In the genomic region with DNA sequence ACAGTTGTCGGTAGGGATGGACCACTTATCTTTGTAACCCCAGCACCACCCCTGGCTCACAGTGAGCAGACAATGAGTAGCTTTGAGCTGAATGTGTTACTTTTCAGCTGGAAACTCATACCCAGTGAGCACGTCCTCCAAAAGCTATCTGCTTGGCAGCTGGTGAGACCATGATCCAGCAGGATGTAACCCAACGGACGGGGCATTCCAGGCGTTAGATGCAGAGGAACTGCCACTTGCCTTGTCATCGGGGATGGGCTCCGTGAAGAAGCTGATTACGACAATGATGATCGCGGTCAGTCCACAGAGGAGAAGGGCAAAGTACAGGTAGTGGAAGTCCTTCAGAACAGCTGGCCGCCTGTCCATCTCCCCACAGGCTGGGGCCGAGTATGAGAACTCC, we compare ENCODE assay signal across 47 mouse cellular contexts. TPM values are rescaled to one million over a fixed set of nuclear protein-coding genes. Genes with fewer than 3 reads are reported as not detected.
"Had no signal": no experiment of that assay in that cellular context is flagged by ENCODE, and none has a peak within 500 bp of the region (broad histone marks: within the 10 kb centered on the region; RNA-seq: fewer than 3 reads in every experiment).

No protein-coding gene starts in this region.

- H3K27ac ChIP-seq: left cerebral cortex, adult 2 months; limb, embryonic 10.5 days; limb, embryonic 12.5 days; limb, embryonic 13.5 days; limb, embryonic 15.5 days; liver, embryonic 12.5 days; liver, embryonic 13.5 days; liver, embryonic 14.5 days; liver, embryonic 15.5 days; lung, embryonic 15.5 days; macrophage; midbrain, embryonic 10.5 days; midbrain, embryonic 12.5 days; midbrain, embryonic 13.5 days; midbrain, embryonic 15.5 days had no signal

- H3K4me3 ChIP-seq: left cerebral cortex, adult 2 months; limb, embryonic 10.5 days; limb, embryonic 12.5 days; limb, embryonic 13.5 days; limb, embryonic 15.5 days; liver, embryonic 12.5 days; liver, embryonic 13.5 days; liver, embryonic 15.5 days; lung, embryonic 15.5 days; megakaryocyte, embryonic 14.5 days; midbrain, embryonic 10.5 days; midbrain, embryonic 12.5 days; midbrain, embryonic 13.5 days; midbrain, embryonic 15.5 days; myocyte had no signal

- DNase-seq: left cerebral cortex, postnatal 4 days; liver; liver, embryonic 13.5 days; liver, postnatal 0 days; lung, adult 18-20 months; lung, adult 2 months; lung, embryonic 14.5 days; lung, postnatal 10 days; lung, postnatal 14 days; lung, postnatal 36 days; lung, postnatal 4 days; midbrain, embryonic 14.5 days had no signal

- H3K9ac ChIP-seq: limb, embryonic 12.5 days; limb, embryonic 13.5 days; limb, embryonic 15.5 days; liver, embryonic 12.5 days; liver, embryonic 13.5 days; liver, embryonic 14.5 days; liver, embryonic 15.5 days; liver, postnatal 0 days; lung, embryonic 14.5 days; lung, embryonic 15.5 days; midbrain, embryonic 12.5 days; midbrain, embryonic 13.5 days; midbrain, embryonic 15.5 days had no signal

- H3K27me3 ChIP-seq: limb, embryonic 12.5 days; limb, embryonic 13.5 days; limb, embryonic 15.5 days; liver, embryonic 12.5 days; liver, embryonic 13.5 days; liver, embryonic 15.5 days; lung, embryonic 15.5 days; midbrain, embryonic 12.5 days; midbrain, embryonic 13.5 days; midbrain, embryonic 15.5 days had no signal

- H3K36me3 ChIP-seq: limb, embryonic 10.5 days; limb, embryonic 12.5 days; limb, embryonic 13.5 days; limb, embryonic 15.5 days; liver, embryonic 12.5 days; liver, embryonic 13.5 days; liver, embryonic 15.5 days; lung, embryonic 15.5 days; midbrain, embryonic 10.5 days; midbrain, embryonic 12.5 days; midbrain, embryonic 13.5 days; midbrain, embryonic 15.5 days had no signal

- ATAC-seq: liver, embryonic 12.5 days; liver, postnatal 0 days; lung, postnatal 0 days; midbrain, embryonic 13.5 days; midbrain, embryonic 15.5 days; midbrain, embryonic 16.5 days had no signal

- H3K4me1 ChIP-seq: limb, embryonic 12.5 days; liver, embryonic 12.5 days; liver, embryonic 13.5 days; liver, embryonic 15.5 days; lung, embryonic 15.5 days; midbrain, embryonic 12.5 days; midbrain, embryonic 13.5 days; midbrain, embryonic 15.5 days had no signal

- H3K9me3 ChIP-seq: limb, embryonic 10.5 days; limb, embryonic 12.5 days; limb, embryonic 13.5 days; limb, embryonic 15.5 days; liver, embryonic 12.5 days; liver, embryonic 13.5 days; liver, embryonic 15.5 days; lung, embryonic 15.5 days; megakaryocyte, embryonic 14.5 days; midbrain, embryonic 10.5 days; midbrain, embryonic 12.5 days; midbrain, embryonic 13.5 days; midbrain, embryonic 15.5 days had no signal

- H3K4me2 ChIP-seq: limb, embryonic 12.5 days; limb, embryonic 13.5 days; limb, embryonic 15.5 days; liver, embryonic 11.5 days; liver, embryonic 12.5 days; liver, embryonic 13.5 days; liver, embryonic 15.5 days; lung, embryonic 14.5 days; lung, embryonic 15.5 days; midbrain, embryonic 11.5 days; midbrain, embryonic 12.5 days; midbrain, embryonic 13.5 days; midbrain, embryonic 15.5 days had no signal

RNA-seq across cellular contexts. Expression of a gene that starts 19.2 kb away (rescaled TPM):
- total RNA-seq: left cerebral cortex, adult 18-20 months; left cerebral cortex, adult 2 months; left cerebral cortex, adult 8-10 months; left cerebral cortex, postnatal 10 days; left cerebral cortex, postnatal 14 days; left cerebral cortex, postnatal 25 days; left cerebral cortex, postnatal 36 days; left cerebral cortex, postnatal 4 days; liver, adult 2 months; megakaryocyte progenitor cell, adult 5-6 weeks; megakaryocyte, adult 5-6 weeks; megakaryocyte-erythroid progenitor cell, adult 5-6 weeks; midbrain, postnatal 0 days; monocyte, adult 5-6 weeks had no signal
- polyA plus RNA-seq: limb, embryonic 10.5 days; liver, adult 2 months; liver, embryonic 11.5 days; liver, embryonic 12.5 days; liver, embryonic 13.5 days; liver, postnatal 0 days; lung, embryonic 14.5 days; macrophage; midbrain, embryonic 10.5 days; midbrain, embryonic 12.5 days; midbrain, embryonic 13.5 days; midbrain, embryonic 14.5 days; midbrain, embryonic 15.5 days; midbrain, embryonic 16.5 days; midbrain, postnatal 0 days; myocyte had no signal

RNA-seq across cellular contexts. Expression of a gene that starts 35.6 kb away (rescaled TPM):
- total RNA-seq: left cerebral cortex, adult 18-20 months; left cerebral cortex, postnatal 10 days; left cerebral cortex, postnatal 25 days; liver, adult 2 months; megakaryocyte progenitor cell, adult 5-6 weeks; megakaryocyte, adult 5-6 weeks; megakaryocyte-erythroid progenitor cell, adult 5-6 weeks; midbrain, postnatal 0 days; monocyte, adult 5-6 weeks had no signal
- polyA plus RNA-seq: limb, embryonic 10.5 days; limb, embryonic 11.5 days; limb, embryonic 12.5 days; limb, embryonic 13.5 days; liver, adult 2 months; liver, embryonic 11.5 days; liver, embryonic 12.5 days; liver, embryonic 13.5 days; liver, embryonic 14.5 days; liver, embryonic 15.5 days; liver, embryonic 16.5 days; liver, postnatal 0 days; lung, embryonic 14.5 days; lung, embryonic 15.5 days; lung, embryonic 16.5 days; lung, postnatal 0 days; macrophage; midbrain, embryonic 10.5 days; midbrain, embryonic 11.5 days; midbrain, embryonic 12.5 days; midbrain, embryonic 13.5 days; midbrain, embryonic 14.5 days; midbrain, embryonic 15.5 days; midbrain, embryonic 16.5 days; midbrain, postnatal 0 days; myocyte had no signal
